Mouse (Mus musculus) forebrain, embryonic 12.5 days (tissue): ENCODE data around the gene Ccdc148. TPM values are rescaled to one million over a fixed set of nuclear protein-coding genes. Genes with fewer than 3 reads are reported as not detected.

Experiments used
- ATAC-seq: fragments of 200-750 bp; cut with Nextera tagmentation; 2 replicates; pipeline ENCODE4 v1.8.0; 2017; ENCODE audit warnings: moderate TSS enrichment; ENCODE audit not compliant: low FRiP score
- H3K27ac ChIP-seq: fragments of 300-500 bp; sonication (generic); 2 replicates; pipeline ENCODE4 v1.5.1; 2016; ENCODE audit warnings: mild to moderate bottlenecking
- H3K27me3 ChIP-seq: fragments of 300-500 bp; sonication (generic); 2 replicates; pipeline ENCODE4 v1.6.1; 2016; ENCODE audit warnings: mild to moderate bottlenecking
- H3K36me3 ChIP-seq: fragments of 300-500 bp; sonication (generic); replicated peaks from 2 replicates; pipeline ENCODE4 v1.6.1; 2016; ENCODE audit warnings: mild to moderate bottlenecking
- H3K4me1 ChIP-seq: fragments of 300-500 bp; sonication (generic); 2 replicates; pipeline ENCODE4 v1.6.1; 2016
- H3K4me2 ChIP-seq: fragments of 300-500 bp; sonication (generic); 2 replicates; pipeline ENCODE4 v1.6.1; 2016; ENCODE audit warnings: mild to moderate bottlenecking, moderate library complexity
- H3K4me3 ChIP-seq: fragments of 300-500 bp; sonication (generic); replicated peaks from 2 replicates; pipeline ENCODE4 v1.5.1; 2016; ENCODE audit warnings: mild to moderate bottlenecking
- H3K9ac ChIP-seq: fragments of 300-500 bp; sonication (generic); 2 replicates; pipeline ENCODE4 v1.6.1; 2016; ENCODE audit warnings: mild to moderate bottlenecking
- H3K9me3 ChIP-seq: fragments of 300-500 bp; sonication (generic); 2 replicates; pipeline ENCODE4 v1.6.1; 2016
- WGBS: fragments of 180-500 bp; shearing (Covaris S2); methylation state at CpG from one replicate; pipeline ENCODE4 v1.1.7; 2016; 5-methylcytosine and 5-hydroxymethylcytosine counted together
- polyA plus RNA-seq: library from polyadenylated mRNA; unstranded; fragments of >200 nt; fragmentation: Nextera tagmentation; extraction: Ambion mirVana; gene quantifications from 2 replicates; pipeline ENCODE4 v1.2.1, GENCODE M21; 2016

Gene Ccdc148
- polyA plus RNA-seq, 1 experiment from 2014 or later = 2.4 TPM

GRCm38 (mm10) chr2:59035206-59035605 is 125.3 kb downstream of the Ccdc148 start:
- no peaks in the 10 kb centered on the region for H3K27me3 ChIP-seq
- no peaks in the 10 kb centered on the region for H3K9me3 ChIP-seq

DNA sequence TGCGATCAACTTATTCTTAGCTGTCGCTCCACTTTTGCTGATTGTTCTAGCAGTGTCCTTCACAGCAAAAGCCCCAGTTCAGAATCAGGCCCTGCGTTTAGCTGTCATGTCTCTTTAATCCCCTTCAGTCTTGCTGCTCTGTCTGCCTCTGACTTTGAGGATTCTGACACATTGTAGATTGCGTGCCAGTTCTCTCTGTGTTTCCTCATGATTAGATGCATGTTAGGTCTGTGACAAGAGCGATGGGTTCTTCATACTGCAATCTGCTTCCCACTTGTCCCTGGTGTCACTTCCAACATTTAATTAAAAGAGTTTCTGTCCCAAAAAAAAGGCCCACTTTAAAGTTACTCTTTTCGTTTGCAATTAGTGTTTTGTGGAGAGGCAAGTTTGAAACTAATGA is 126.2 kb downstream of the Ccdc148 start:
- WGBS = 86% methylated on average over 6 of the region's 6 CpGs
- H3K27me3 ChIP-seq = no peaks in the 10 kb centered on the region
- H3K4me3 ChIP-seq = no peak overlapping the region
- no peak overlapping the region for H3K27ac ChIP-seq
- H3K9me3 ChIP-seq = no peaks in the 10 kb centered on the region
- H3K4me1 ChIP-seq = no peaks in the 10 kb centered on the region
- no peak overlapping the region for H3K9ac ChIP-seq
- H3K36me3 ChIP-seq = no peaks in the 10 kb centered on the region
- ATAC-seq = no peak
- H3K4me2 ChIP-seq = no peak overlapping the region

More at GRCm38 (mm10) chr2:59035206-59035605, 125.3 kb downstream of the Ccdc148 start:
- 79% methylated on average over 3 of the region's 3 CpGs for WGBS
- Histone ChIP-seq H3K4me3 (no peak overlapping the region), H3K9ac (no peak overlapping the region), H3K36me3 (no peaks in the 10 kb centered on the region), H3K4me1 (no peaks in the 10 kb centered on the region), H3K27ac (no peak overlapping the region), H3K4me2 (no peak overlapping the region)
- no peak for ATAC-seq

DNA sequence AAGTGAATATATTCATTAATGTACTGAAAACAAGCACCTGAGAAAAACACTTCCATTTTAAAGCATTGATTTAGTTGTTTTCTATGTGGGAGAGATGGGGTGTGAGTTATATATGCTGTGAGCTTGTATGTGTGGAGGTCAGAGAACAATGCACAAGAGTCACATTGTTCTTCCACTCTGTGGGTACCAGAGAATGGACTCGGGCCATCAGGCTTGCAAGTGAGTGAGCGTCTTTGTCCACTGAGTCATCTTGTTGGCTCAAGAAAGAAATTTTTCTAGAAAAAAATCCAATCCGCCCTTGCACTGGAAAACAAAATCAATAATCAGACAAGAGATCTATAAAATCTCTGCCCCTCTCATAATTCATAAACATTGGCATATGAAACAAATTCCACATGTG is 135.9 kb downstream of the Ccdc148 start:
- H3K4me3 ChIP-seq = no peak overlapping the region
- 80% methylated on average over 3 of the region's 3 CpGs for WGBS
- no peak for ATAC-seq
- no peaks in the 10 kb centered on the region for H3K36me3 ChIP-seq
- H3K27me3 ChIP-seq = no peaks in the 10 kb centered on the region
- H3K27ac ChIP-seq = no peak overlapping the region
- no peak overlapping the region for H3K9ac ChIP-seq
- no peaks in the 10 kb centered on the region for H3K4me1 ChIP-seq
- H3K4me2 ChIP-seq = no peak overlapping the region
- H3K9me3 ChIP-seq = no peaks in the 10 kb centered on the region

DNA sequence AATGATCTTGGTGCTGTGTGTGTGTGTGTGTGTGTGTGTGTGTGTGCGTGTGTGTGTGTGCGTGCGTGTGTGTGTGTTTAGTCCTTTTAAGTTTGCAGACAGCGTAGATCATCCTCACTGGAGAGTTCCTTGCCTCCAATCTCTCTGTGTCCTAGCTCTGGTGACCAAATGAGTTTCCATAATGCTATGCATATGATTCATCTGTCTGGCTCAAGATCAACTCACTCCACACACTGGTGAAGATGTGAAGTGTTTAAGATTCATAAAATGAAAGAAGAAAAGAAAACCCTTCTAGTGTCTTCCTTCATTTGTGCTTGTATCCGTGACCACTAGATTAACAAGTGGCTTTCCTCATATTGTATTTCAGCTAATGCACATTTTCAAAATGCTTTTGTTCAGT is 153.1 kb downstream of the Ccdc148 start:
- Histone ChIP-seq H3K4me3 (no peak overlapping the region), H3K4me2 (no peak overlapping the region), H3K9ac (no peak overlapping the region), H3K9me3 (no peaks in the 10 kb centered on the region), H3K27me3 (no peaks in the 10 kb centered on the region), H3K4me1 (no peaks in the 10 kb centered on the region), H3K27ac (no peak overlapping the region), H3K36me3 (no peaks in the 10 kb centered on the region)
- 91% methylated on average over 5 of the region's 5 CpGs for WGBS
- ATAC-seq = no peak

- no peaks in the 10 kb centered on the region for H3K27me3 ChIP-seq
- WGBS = 89% methylated on average over 8 of the region's 8 CpGs
- no peak overlapping the region for H3K4me2 ChIP-seq
- H3K27ac ChIP-seq = no peak overlapping the region
- H3K36me3 ChIP-seq = no peaks in the 10 kb centered on the region
- ATAC-seq = no peak
- no peak overlapping the region for H3K4me3 ChIP-seq
- no peaks in the 10 kb centered on the region for H3K4me1 ChIP-seq
- no peaks in the 10 kb centered on the region for H3K9me3 ChIP-seq
- H3K9ac ChIP-seq = no peak overlapping the region
Observed at GRCm38 (mm10) chr2:59006567-59007340, 153.7 kb downstream of the Ccdc148 start.

GRCm38 (mm10) chr2:58997151-58997550 is 163.3 kb downstream of the Ccdc148 start:
- H3K27ac ChIP-seq = no peak overlapping the region
- no peaks in the 10 kb centered on the region for H3K9me3 ChIP-seq
- H3K4me1 ChIP-seq = no peaks in the 10 kb centered on the region
- H3K9ac ChIP-seq = no peak overlapping the region
- whole genome bisulfite sequencing = 75% methylated on average over 2 of the region's 2 CpGs
- no peaks in the 10 kb centered on the region for H3K27me3 ChIP-seq
- ATAC-seq = no peak
- no peak overlapping the region for H3K4me2 ChIP-seq
- H3K4me3 ChIP-seq = no peak overlapping the region
- no peaks in the 10 kb centered on the region for H3K36me3 ChIP-seq

DNA sequence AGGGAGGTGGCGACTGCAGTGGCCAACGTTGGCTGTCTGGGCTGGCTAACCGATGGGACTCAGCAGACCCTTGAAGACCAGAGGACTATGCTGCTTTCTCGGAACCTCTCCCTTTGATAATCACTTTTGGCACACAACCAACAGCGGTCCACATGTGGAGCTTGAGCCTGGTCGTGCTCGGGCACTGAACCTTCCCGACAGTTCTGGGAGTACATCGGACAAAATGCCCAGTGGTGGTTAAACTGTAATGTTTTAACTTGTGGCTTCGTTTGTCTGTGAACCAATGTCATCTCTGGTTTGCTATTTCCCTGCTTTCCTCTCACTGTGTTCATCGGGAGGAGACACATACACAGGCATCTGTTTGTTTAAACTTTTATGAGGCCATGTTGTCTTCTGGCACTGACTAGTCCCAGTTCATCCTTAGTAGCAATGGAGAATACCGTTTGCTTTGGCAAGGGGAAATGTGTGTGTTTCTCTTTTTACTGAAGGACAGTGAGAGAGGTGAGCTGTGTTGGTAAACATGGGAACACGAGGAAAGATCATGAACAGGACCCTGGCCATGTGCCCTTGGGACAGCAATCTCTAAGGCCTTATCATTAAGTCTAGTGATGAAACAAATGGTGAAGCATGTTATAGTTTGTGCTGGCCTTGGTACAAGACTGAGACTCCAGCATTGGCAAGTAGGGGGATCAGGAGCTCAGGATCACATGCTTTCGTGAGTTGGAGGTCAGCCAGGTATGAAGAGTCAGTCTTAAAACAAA is 167.9 kb downstream of the Ccdc148 start:
- Histone ChIP-seq H3K4me1 (no peaks in the 10 kb centered on the region), H3K27ac (no peak overlapping the region)
- WGBS = 85% methylated on average over 14 of the region's 14 CpGs

GRCm38 (mm10) chr2:58978095-58978494 is 182.4 kb downstream of the Ccdc148 start:
- no peak overlapping the region for H3K4me2 ChIP-seq
- no peak overlapping the region for H3K4me3 ChIP-seq
- no peaks in the 10 kb centered on the region for H3K9me3 ChIP-seq
- H3K27ac ChIP-seq = no peak overlapping the region
- no peak for ATAC-seq
- H3K27me3 ChIP-seq = no peaks in the 10 kb centered on the region
- no peaks in the 10 kb centered on the region for H3K4me1 ChIP-seq
- no peak overlapping the region for H3K9ac ChIP-seq
- 93% methylated on average over 7 of the region's 7 CpGs for WGBS
- no peaks in the 10 kb centered on the region for H3K36me3 ChIP-seq

More for the DNA sequence above, 167.9 kb downstream of the Ccdc148 start:
- Histone ChIP-seq H3K27me3 (no peaks in the 10 kb centered on the region), H3K9me3 (no peaks in the 10 kb centered on the region), H3K4me3 (no peak overlapping the region), H3K4me2 (no peak overlapping the region), H3K9ac (no peak overlapping the region), H3K36me3 (no peaks in the 10 kb centered on the region)
- no peak for ATAC-seq

DNA sequence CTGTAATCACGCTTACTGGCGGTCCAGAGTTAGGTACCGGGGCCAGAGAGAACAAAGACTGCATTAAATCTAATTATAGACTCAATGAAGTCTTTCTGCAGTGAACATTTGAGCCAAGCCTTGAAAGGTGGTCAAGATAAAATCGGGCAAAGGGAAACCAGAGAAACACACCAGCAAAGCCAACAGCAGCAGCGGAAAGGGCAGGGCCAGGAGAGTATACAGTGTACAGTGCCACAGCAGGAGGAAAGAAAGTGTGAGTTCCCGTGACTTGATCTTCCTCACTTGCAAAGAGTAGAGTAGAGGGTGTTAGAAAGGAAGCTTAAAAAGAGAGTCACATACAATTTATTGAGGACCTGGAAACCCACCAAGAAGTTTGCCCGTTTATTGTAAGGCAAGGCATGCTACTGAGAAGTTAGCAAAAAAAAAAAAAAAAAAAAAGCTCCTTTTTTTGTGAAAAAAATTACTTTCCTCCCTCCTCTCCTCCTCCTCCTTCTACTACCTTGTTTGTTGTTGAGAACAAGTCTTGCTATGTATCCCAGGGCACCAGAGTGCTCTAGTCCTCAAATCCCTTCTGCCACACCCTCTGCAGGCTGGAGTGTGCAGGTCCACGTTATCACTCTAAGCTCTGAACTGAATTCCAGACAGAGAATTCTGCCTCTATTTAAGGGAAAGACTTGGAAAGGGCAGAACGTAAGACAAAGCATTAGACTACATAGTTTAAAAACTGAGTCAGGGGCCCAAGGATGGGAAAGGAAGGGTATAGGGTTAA is 188.8 kb downstream of the Ccdc148 start:
- Histone ChIP-seq H3K4me3 (no peak overlapping the region), H3K4me2 (no peak overlapping the region), H3K36me3 (no peaks in the 10 kb centered on the region), H3K9me3 (no peaks in the 10 kb centered on the region), H3K27me3 (no peaks in the 10 kb centered on the region), H3K27ac (no peak overlapping the region), H3K9ac (no peak overlapping the region), H3K4me1 (no peaks in the 10 kb centered on the region)
- WGBS = 57% methylated on average over 9 of the region's 9 CpGs
- no peak for ATAC-seq

DNA sequence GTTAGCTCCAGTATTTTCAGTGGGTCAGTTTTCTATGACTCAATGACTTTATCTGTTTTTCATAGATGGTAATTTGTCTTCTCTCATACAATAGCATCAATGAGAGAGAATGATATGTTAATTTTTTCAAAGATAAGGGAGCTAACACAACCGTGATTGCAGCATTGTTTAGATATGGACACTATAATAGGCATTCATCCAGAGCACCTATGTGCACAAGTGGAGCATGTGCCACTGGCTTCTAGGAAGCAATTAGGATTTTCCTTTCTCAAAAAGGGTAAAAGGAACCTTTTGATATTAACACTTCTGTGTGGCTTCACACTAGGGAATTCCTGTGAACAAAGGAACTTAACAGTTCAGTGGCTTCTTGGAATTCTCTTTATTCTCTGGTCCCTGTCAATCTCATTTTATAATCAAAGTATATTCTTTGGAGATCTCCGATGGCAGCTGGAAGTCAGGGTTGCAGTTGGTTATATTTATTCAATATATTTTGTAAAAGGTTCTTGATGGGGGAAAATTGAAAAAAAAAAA is 203.6 kb downstream of the Ccdc148 start:
- Histone ChIP-seq H3K4me2 (no peak overlapping the region), H3K27ac (no peak overlapping the region), H3K4me3 (no peak overlapping the region), H3K27me3 (no peaks in the 10 kb centered on the region), H3K36me3 (no peaks in the 10 kb centered on the region), H3K9me3 (no peaks in the 10 kb centered on the region), H3K4me1 (peaks cover 6% of the 10 kb centered on the region; the same call in 1 of the 2 replicates), H3K9ac (no peak overlapping the region)
- WGBS = 6% methylated on average over 2 of the region's 2 CpGs
- ATAC-seq = no peak

- Histone ChIP-seq H3K4me2 (no peak overlapping the region), H3K4me3 (no peak overlapping the region), H3K27ac (no peak overlapping the region), H3K4me1 (peaks cover 6% of the 10 kb centered on the region; the same call in 1 of the 2 replicates), H3K9me3 (no peaks in the 10 kb centered on the region), H3K9ac (no peak overlapping the region), H3K36me3 (no peaks in the 10 kb centered on the region), H3K27me3 (no peaks in the 10 kb centered on the region)
- WGBS = 44% methylated on average over 2 of the region's 2 CpGs
- no peak for ATAC-seq
Observed at GRCm38 (mm10) chr2:58956351-58956750, 204.1 kb downstream of the Ccdc148 start.

- no peak overlapping the region for H3K9ac ChIP-seq
- H3K27ac ChIP-seq = no peak overlapping the region
- H3K36me3 ChIP-seq = no peaks in the 10 kb centered on the region
- ATAC-seq = no peak
- H3K4me1 ChIP-seq = peaks cover 6% of the 10 kb centered on the region; the same call in 1 of the 2 replicates
- no peak overlapping the region for H3K4me2 ChIP-seq
- H3K9me3 ChIP-seq = no peaks in the 10 kb centered on the region
- WGBS = 93% methylated on average over 3 of the region's 3 CpGs
- H3K27me3 ChIP-seq = no peaks in the 10 kb centered on the region
- no peak overlapping the region for H3K4me3 ChIP-seq
Observed at GRCm38 (mm10) chr2:58952101-58952500, 208.4 kb downstream of the Ccdc148 start.
